Mouse (Mus musculus): ENCODE results near the gene Tmc7.

Gene Tmc7

DNA sequence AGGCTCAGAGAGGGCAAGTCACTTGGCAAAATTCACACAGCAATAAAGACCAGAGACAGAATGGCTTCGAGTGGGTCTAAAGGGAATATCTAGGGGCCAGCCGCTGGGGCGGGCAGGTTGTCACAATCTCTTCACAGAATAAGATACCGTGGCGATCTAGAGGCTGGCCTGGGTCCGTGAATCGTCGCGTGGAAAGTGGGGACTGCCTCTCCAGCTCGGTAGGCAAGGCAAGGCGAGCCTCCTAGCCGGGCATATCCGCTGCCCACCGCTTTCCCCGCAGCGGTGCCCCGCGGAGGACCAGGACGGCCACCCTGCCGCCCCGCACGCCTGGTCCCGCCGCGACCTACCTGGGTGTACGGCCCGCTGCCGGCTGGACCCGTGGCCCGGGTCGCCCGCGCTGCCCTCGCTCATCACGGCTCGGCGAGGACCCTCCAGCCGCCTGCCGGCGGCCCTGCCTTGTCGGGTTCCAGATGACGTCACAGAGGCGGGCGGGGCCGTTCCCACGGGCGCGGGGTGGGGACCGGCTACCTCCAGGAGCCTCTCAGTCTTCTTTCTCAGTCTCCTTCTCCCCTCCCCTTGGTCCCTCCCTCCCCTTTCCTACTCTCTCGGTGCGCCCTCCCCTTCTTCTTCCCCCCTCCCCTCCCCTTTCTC lies at the start of gene Tmc7:
TSS of gene Tmc7 (minus strand) at position 480 of the 651 bp plus-strand sequence.
- DNase-seq: peak; percentile 14

DNA sequence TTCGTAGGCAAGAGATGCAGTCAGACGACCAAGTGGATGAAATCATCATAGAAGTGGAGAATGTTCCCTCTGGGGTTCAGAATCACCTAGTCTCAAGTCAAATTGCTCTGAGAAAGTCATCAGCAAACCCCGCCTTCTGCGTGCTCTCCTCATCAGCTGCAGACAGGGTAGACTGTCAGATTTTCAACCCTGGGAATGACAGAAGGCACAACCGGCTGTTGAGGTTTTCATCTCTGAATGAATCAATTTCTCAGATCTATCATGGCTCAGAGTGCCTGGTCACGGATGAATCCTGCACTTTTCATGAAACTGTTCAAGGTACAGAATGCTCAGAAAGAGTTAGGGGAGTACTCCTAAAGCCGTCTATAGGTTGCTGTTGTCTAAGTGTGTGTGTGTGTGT lies 49.4 kb upstream of the Tmc7 start:
- DNase-seq: no peak

DNA sequence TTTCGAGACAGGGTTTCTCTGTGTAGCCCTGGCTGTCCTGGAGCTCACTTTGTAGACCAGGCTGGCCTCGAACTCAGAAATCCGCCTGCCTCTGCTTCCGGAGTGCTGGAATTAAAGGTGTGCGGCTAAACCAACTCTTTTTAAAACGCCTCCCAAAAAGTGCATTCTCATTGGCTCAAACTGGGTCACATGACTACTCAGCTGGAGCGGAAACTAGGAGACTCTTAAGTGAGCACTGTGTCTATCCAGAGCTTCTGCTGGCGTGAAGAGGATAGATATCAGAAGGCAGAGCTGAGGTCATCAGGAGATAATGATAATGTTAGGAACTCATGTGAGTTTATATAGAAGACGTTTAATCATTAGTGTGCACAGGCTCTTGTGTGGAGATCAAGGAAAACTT lies 48.6 kb upstream of the Tmc7 start:
- no peak for DNase-seq

DNA sequence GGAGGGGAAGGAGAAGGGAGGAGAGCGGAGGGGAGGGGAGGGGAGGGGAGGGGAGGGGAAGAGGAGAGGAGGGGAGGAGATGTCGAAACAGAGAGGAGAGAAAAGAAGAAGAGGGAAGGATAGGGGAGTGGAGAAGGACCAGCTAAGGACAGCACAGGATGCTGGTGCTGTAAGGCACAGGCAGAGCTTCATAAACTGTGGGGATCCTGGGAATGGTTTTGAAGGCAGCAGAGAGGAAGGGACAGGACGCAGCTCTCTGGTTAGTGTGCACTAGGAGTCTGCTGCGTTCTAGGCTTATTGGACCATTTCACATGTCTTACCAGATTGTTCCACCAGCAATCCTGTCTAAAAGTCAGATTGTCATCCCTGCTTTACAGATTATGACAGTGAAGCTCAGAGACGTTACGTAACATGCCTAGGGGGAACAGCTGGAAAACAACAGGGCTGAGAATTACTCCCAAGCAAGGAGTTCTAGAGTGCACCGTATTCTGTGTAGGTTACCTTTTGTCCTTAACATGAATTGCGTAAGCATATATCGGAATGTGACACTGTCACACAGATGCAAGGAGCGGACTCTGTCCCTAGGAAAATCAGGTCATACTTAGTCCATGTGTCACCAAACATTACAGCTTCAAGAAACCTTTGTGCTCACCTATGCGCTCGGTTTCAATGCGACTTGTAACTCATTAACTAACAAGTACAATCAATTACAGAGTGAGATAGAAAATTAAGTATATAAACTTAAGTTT lies 43.2 kb upstream of the Tmc7 start:
- DNase-seq: peak; percentile 40

DNA sequence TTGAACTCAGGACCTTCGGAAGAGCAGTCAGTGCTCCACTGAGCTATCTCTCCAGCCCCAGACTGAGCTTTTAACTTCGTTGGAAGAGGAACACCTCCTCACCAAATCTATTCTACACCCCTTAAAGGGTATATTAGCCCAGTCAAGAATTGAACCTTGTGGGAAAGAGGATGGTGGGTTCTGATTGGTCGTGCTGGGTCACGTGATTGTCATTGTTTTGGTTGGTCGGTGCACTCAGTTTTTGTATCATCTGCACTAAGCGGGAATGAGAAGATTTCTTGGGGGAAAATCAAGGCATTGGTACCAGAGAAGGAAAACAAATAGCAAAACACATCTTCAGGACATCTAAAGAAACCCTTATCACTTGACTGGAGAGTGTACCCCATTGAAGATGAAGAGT lies 36.6 kb upstream of the Tmc7 start:
- no peak for DNase-seq

DNA sequence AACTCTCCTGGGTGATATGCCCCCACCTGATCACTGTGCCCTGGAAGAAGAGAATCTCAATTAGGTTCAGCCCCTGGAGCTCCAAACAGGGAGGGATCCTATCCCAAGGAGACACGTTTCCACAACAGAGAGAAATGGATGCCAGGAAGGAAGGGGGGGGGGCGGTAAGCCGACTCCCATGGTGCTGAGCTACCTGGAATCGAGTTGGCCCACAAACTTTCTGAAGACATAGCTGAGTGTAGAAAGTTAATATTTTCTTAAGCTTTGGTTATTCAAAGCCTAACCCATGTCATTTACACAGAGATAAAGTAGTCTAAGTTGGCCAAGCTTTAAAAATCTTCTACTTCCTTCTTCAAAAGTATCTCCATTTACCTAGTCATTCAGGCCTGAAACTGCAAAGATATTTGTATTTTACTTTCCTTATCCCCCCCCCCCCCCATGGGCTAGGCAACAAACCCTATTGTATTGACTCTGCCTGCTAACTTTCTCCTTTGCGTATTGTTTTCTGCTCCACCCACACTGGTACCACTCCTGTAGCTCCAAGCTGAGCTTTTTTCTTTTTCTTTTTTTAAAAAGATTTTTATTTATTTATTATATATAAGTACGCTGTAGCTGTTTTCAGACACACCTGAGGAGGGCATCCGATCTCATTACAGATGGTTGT lies 35.8 kb upstream of the Tmc7 start:
- DNase-seq: no peak

DNA sequence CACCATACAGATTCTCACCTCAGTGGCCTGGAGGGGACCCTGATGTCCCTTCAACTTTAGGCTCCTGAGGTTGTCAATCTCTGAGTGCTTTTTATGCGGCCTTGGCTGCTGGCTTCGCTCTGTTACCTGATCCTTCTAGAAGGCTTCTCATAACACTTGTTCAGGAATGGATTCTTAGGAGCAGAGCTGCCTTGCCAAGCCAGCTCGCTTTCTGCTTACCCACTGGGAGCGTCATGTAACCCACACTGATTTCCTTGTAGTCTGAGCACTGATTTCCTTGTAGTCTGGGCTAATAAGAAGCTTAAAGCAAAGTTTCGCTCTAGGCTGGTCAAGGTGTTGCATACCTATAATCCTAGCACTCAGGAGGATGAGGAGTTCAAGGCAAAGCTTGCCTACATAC lies 33.6 kb upstream of the Tmc7 start:
- DNase-seq: no peak

DNA sequence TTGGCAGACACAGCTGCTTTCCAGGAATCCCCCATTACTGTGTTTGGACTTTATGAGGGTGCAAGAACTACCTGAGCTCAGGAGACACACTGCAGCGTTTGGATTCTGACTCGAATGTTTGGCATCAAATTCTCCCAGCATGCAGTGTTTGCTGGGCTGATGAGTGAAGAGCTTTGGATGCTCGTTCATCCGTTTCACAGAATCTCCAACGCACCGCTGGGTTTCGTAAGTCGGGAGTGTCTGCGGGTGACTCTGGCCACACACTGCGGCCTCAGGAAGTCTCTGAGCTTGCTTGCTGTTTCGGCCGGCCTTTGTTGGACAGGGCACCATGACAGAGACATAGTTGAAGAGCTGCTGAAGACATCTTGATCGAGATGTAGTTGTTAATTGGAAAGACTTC lies 29.5 kb upstream of the Tmc7 start:
- no peak for DNase-seq

DNA sequence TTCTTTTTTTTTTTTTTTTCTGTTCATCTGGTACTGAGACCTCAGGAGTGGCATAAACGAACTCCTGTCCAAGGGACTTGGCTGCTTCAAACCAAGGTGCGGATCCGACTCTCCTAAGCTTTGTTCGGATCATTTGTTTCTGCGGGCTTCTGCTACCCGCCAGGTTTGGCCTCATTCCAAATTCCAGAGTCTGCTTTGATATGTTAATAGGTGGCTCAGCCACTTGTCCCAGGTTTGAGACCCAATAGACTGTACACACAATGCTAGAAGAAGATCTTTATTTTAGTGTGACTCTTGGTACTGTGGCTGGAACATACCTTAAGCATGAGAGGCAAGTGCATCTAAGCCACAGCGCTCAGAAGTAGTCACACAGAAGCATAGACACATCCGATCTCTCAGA lies 27.4 kb upstream of the Tmc7 start:
- DNase-seq: peak; percentile 23

DNA sequence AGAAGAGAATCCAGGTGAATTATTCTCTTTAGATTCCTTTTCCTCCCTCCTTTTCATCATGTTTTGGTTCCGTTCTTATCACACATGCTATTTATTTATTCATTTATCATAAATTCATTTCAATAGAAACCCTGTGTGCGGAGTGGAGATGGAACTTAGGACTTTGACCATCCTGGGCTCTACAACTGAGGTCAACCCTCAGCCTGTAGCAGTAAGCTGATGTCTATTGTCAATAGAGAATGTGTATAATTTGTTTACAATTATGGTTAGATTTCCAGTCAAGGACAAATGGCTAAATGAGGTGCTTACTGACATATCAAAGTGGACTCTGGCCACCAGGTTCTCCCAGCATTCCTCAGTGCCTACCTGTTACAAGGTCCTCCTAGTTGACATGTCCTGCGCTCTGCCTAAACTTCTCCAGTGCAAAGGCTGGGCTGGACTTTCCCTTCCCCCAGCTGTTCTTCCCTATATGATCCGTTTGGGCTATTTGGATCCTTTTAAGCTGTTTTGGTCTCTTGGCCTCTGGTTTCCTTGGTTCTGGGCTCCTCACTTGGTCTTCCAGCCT lies 26.7 kb upstream of the Tmc7 start:
- no peak for DNase-seq

DNA sequence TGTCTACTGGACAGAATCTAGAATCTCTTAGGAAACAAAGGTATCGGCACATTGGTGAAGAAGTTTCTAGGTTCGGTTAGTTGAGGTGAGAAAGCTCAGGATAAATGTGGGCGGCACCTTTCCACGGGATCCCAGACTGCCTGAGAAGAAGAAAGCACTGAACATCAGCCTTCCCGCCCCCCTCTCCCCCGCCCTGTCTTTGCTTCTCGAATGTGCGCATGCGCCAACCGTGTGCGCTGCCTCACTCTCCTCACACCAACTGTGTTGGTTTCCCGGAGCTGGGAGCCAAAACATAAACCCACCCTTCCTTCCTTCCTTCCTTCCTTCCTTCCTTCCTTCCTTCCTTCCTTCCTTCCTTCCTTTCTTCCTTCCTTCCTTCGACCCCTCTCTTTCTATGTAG lies 26.2 kb upstream of the Tmc7 start:
- DNase-seq: no peak

DNA sequence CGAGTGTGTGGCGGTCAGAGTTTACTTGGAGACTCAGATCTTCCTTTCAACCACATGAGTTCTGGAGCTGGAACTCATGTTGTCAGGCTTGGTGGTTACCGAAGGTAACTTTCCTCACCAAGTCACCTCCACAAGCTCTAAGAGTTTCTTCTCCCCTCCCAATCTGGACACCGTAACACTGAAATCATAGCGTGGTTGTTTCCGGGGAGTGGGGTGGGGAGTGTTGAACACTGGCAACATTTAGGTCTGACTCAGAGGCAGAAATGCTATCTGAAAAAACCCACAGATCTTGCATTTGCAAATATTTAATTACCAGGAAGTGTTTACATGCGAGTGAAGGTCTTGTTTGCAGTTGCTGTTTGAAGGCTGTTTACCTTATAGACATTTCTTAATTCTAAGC lies 25.3 kb upstream of the Tmc7 start:
- DNase-seq: no peak

DNA sequence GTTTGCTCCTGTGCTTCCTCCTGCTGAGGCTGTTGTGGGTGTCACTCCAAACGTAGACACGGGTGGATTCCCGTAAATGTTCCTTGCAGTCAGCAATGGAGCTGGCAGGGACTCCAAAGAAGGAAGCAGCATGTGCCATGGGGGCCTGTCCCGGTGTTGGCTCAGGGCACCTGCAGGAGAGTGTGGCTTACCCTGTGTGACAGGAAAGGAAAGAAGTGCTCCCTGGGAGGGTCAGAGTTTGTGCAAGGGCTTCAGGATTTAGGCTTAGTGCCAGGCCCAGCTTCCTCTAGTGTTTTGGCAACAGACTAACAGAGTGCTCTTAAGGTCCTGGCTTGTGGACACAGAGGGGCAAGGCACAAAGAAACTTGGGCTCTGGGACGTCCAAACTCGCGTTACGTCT lies 20.3 kb upstream of the Tmc7 start:
- DNase-seq: no peak

DNA sequence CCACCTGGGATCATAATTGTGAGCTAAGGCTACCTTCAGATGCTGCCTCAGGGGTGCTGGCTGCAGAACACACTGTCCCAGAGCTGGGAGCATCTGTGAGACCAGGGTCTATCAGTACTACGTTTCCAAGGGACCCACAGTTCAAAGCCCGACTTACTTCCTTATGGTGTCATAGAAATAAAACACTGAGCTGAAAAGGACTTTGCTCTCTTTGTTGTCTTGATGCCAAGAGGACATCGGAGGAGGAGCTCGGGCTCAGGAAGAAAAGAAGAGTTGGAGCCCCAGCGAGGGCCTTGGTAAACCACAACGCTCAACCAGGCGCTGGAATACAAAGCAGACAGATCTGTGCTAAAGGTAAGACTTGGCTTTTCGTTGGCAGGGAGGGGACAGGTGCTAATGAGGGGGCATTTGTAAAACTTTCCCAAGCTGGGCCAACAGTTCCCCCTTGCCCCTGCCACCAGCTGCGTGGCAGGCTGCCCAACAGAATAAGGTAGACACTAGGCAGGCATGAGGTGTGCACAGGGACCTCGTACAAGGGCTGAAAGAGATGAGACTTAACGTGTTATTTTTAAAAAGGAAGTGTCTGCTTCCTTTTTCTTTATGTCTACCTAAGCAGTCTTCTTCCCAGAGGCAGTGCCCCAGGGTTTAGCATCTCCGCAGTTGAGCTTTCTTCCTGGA lies 15.6 kb upstream of the Tmc7 start:
- peak; percentile 67 for DNase-seq

DNA sequence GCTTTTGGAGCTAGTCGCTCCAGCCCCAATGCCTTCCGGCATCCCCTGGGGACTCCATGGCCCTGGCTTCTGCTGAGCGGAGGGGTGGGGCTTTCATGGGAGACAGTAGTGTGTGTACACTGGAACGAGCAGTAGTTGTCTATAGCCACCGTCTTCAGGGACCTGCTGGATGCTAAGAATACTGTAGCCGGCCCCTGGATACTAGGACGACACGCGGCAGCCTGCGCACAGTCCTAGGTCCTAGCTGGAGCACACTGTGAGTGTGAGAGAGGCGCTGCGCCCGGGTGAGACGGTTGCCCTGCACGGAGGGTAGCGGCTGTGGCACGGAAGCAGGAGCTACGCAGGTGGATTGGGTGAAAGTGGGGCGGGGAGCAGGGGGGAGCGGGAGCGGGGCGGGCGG lies 12.7 kb upstream of the Tmc7 start, which contains the start of gene Tmc5:
TSS of gene Tmc5 (plus strand) at position 97 of the 400 bp plus-strand sequence.
- DNase-seq: no peak

DNA sequence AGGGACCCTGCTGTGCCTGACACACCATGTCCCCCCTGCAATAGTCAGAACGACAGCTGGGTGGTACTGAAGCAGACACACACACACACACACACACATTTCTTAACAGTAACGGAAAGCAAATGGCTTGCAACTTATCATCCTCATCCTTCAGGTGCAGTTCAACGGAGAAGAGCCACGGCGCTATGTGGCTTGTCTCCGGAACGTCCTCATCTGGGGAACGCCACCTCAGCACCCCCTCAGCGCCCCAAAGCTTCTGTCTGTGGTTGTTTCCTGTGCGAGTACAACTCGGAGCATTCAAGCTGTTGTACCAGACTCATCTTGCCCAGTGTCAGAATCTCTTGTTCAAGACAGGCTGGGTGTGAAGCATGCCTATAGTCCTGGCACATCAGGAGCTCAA lies 11.7 kb upstream of the Tmc7 start:
- DNase-seq: no peak

DNA sequence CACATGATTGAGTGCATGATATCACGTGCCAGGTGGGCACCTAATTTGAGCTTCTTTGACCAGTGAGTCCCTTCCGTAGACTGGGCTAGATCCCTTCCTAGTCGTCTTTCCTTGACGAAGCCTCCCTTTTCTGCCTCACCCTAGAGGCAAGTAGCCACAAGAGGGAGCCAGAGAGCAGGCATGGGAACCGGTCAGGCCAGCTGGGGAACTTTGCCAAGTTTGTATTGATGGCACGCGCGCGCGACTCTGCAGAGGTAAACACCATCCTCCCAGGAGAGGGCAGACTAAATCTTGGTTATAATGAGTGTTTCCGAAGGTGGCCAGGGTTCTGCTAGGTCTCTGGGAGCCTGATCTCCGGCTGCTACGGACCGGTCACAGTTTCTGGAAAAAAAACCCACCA lies 10.7 kb upstream of the Tmc7 start:
- peak; percentile 94 for DNase-seq

DNA sequence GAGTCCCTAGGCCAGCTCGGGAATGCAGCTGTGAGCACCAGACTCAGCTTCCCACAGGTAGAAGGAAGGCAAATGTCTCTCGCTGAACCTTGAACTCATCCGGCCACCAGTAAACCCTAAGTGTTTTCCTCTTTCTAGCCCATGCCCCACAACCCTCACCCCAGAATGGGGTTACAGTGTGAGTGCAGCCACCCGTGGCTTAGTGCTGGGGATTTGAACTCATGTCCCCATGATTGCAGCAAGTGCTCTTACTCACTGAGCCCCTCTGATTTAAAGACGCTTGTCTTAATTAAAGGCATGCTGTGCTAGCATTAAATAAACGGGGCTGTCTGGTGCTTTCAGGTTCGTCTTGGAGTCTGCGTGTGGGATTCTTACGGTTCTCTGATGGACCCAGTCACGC lies 10.1 kb upstream of the Tmc7 start:
- no peak for DNase-seq

DNA sequence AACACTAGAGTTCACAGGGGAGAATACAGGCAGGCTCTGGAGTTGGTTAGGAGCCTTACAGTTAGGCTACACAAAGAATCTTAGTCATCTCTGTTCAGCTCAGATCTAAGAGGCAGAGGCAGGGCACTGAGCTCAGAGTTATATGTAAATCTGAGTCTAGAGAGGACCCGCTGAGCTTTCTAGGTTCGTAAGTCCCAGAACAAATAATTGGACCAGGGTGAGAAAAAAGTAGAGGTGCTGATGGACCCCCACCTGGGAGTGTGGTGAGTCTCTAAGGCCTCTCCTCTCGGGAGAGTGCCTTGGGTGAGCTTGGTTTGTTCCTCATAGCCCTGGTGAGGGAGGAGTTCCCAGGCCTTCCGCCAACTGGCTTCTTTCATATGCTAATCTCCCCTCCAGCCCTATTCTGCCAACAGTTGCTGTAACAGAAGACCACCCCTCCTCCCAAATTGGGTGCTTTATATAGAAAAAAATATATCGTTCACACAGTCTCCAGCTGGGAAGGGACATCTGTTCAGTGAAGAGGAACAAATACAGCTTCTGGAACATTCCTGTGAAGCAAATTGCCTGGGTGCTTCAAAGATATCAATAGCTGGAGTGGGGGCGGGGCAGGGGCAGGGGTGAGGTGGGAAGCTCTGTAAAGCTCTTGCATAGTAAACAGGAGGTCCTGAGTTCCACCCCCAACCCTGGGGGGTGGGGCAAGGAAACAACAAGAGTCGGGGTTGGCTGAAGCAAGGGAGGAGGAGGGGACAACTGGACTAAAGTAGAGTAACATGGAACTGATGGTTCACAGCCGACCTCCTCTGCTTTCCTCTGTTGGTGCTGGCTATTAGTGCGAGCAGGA lies 9.3 kb upstream of the Tmc7 start:
- DNase-seq: no peak

DNA sequence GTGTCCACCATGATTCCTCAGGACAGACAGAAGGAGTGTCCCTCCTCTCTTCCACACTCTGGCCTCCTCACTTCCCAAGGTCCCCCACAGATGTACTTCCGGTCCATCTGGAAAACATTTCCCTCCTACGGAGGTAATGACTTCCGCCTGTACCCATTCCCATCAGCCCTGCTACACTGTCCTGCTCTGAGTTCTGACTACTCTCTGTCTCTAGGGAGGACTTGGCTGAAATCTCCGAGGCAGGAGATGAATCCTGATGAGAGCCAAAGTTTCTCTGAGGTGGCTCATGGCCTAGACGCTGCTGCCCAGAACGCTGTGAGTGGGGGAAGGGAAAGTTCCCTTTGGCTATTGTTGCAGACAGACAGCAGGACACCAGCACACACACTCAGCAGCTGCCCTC lies 7.6 kb upstream of the Tmc7 start:
- no peak for DNase-seq

DNA sequence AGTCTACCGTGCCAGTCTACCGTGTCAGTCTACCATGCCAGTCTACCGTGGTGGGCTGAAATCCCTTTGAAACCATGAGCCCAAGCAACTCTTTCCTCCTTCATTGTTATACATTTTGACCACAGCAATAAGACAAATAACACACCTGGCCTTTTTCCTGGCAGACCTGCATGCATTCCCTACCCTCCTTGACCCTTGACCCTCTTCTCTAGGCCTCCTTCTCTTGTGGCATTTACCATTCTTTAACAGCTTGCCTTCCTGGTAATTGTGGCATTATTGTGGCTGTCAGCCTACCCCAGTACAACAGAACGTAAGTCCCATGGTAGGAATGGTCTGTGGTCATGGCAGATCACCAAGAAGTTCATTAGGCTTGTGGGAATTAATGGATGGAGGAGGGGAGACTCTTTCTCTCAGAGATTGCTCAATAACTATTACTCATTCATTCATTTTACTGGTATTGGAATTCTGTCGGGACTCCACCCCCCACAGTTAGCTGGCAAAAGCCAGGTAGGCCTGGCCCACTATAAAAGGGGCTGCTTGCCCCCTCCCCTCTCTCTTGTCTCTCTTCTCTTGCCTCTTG lies 6.3 kb upstream of the Tmc7 start:
- DNase-seq: no peak

DNA sequence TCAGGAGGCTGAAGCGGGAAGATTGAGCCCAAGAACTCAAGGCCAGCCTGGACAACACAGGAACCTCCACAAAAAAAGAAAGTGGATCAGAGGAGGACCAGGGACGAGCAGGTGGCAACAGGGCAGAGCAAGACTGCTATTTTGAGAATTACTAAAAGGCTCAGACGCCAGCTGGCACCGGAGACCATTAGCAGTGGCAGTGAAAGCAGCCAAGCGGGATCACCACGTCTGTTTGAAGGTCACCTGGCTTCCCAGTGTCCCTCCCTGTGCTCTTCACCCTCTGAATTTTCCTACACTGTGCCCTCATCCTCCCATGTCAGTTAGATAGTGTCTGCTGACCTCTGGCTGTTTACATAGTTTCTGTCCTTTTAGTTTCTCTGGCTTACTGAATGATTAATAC lies 1.3 kb upstream of the Tmc7 start:
- DNase-seq: peak; percentile 46

Measured in kidney, adult 9 months (tissue).